In genomic region chr10:24445036-24445435, GRCm38 (mm10) we compare ENCODE assay signal across 22 mouse cellular contexts.
DNase-seq lines count a peak whose midpoint lies in the region; ATAC-seq and TF ChIP-seq lines count a peak whose summit lies in the region.
"Had no signal": no experiment of that assay in that cellular context is flagged by ENCODE, and none has a peak within 500 bp of the region (broad histone marks: within the 10 kb centered on the region; RNA-seq: fewer than 3 reads in every experiment).

No protein-coding gene starts in this region.

- no peak overlapping the region for H3K4me2 ChIP-seq in heart, embryonic 11.5 days
- no peak overlapping the region for H3K4me2 ChIP-seq in intestine, embryonic 14.5 days (ENCODE audit: low read length)
- H3K4me2 ChIP-seq in intestine, postnatal 0 days (replicated peaks; ENCODE audit: low read depth): no peak overlapping the region
- H3K4me2 ChIP-seq in lung, postnatal 0 days (replicated peaks; ENCODE audit: low read depth, low read length): no peak overlapping the region
- H3K4me2 ChIP-seq: limb, embryonic 12.5 days; liver, embryonic 13.5 days; midbrain, embryonic 15.5 days; neural tube, embryonic 12.5 days had no signal

- no peak overlapping the region for H3K9ac ChIP-seq in heart, embryonic 11.5 days (ENCODE audit: low read depth, low read length)
- H3K9ac ChIP-seq in intestine, embryonic 14.5 days (ENCODE audit: low read length): no peak overlapping the region
- H3K9ac ChIP-seq in intestine, postnatal 0 days (ENCODE audit: low read depth, low read length): no peak overlapping the region
- H3K9ac ChIP-seq in lung, postnatal 0 days (replicated peaks; ENCODE audit: low read depth): no peak overlapping the region
- H3K9ac ChIP-seq: forebrain, postnatal 0 days; limb, embryonic 12.5 days; liver, embryonic 13.5 days; midbrain, embryonic 15.5 days; neural tube, embryonic 12.5 days had no signal

- TF ChIP-seq EP300 in lung, postnatal 0 days (IDR thresholded peaks at IDR 0.05): peak; percentile 60

- TF ChIP-seq CTCF in intestine, postnatal 0 days (IDR thresholded peaks at IDR 0.05; ENCODE audit: low read depth): no peak
- TF ChIP-seq CTCF in lung, postnatal 0 days (IDR thresholded peaks at IDR 0.05): no peak
- TF ChIP-seq CTCF in cerebellum, adult 2 months (IDR thresholded peaks at IDR 0.05; ENCODE audit: borderline replicate concordance, insufficient read depth, low read depth, low read length): no peak

- peaks cover 27% of the 10 kb centered on the region for H3K4me1 ChIP-seq in heart, embryonic 11.5 days (ENCODE audit: control insufficient read depth, insufficient read depth, low read length)
- peaks cover 20% of the 10 kb centered on the region for H3K4me1 ChIP-seq in intestine, embryonic 14.5 days (replicated peaks; ENCODE audit: control insufficient read depth, insufficient read depth, low read length)
- H3K4me1 ChIP-seq in intestine, postnatal 0 days (replicated peaks; ENCODE audit: control insufficient read depth, insufficient read depth, low read length): no peaks in the 10 kb centered on the region
- no peaks in the 10 kb centered on the region; the same call in 1 of the 2 replicates for H3K4me1 ChIP-seq in lung, postnatal 0 days (ENCODE audit: insufficient read depth, low read depth, low read length)
- no peaks in the 10 kb centered on the region for H3K4me1 ChIP-seq in cerebellum, adult 2 months (ENCODE audit: control insufficient read depth, insufficient read depth, low read length)
- H3K4me1 ChIP-seq: hindbrain, embryonic 10.5 days; limb, embryonic 12.5 days; liver, embryonic 13.5 days; midbrain, embryonic 15.5 days; neural tube, embryonic 12.5 days had no signal

- H3K27me3 ChIP-seq in heart, embryonic 11.5 days (ENCODE audit: control insufficient read depth, insufficient read depth, low read length): no peaks in the 10 kb centered on the region
- H3K27me3 ChIP-seq in intestine, embryonic 14.5 days (replicated peaks; ENCODE audit: control insufficient read depth, insufficient read depth, low read length): no peaks in the 10 kb centered on the region
- no peaks in the 10 kb centered on the region for H3K27me3 ChIP-seq in intestine, postnatal 0 days (replicated peaks; ENCODE audit: control insufficient read depth, insufficient read depth, low read length)
- H3K27me3 ChIP-seq in lung, postnatal 0 days (replicated peaks; ENCODE audit: insufficient read depth, low read length): no peaks in the 10 kb centered on the region
- no peaks in the 10 kb centered on the region for H3K27me3 ChIP-seq in cerebellum, adult 2 months (ENCODE audit: control insufficient read depth, insufficient read depth, low read length)
- H3K27me3 ChIP-seq: limb, embryonic 12.5 days; liver, embryonic 13.5 days; midbrain, embryonic 15.5 days; neural tube, embryonic 12.5 days; Patski had no signal

- WGBS in heart, embryonic 11.5 days (ENCODE audit: insufficient replicate concordance): 61% methylated on average over 6 of the region's 6 CpGs
- 66% methylated on average over 6 of the region's 6 CpGs for WGBS in intestine, embryonic 14.5 days
- 58% methylated on average over 6 of the region's 6 CpGs for WGBS in intestine, postnatal 0 days
- WGBS in lung, postnatal 0 days: 56% methylated on average over 6 of the region's 6 CpGs
- 88% methylated on average over 6 of the region's 6 CpGs for WGBS in cerebellum, adult 2 months

- H3K4me3 ChIP-seq in heart, embryonic 11.5 days (ENCODE audit: low read depth, low read length): no peak overlapping the region
- no peak overlapping the region for H3K4me3 ChIP-seq in intestine, embryonic 14.5 days (ENCODE audit: low read depth, low read length)
- H3K4me3 ChIP-seq in intestine, postnatal 0 days (ENCODE audit: low read depth, low read length): no peak overlapping the region
- no peak overlapping the region for H3K4me3 ChIP-seq in lung, postnatal 0 days (ENCODE audit: low read depth, low read length)
- no peak overlapping the region for H3K4me3 ChIP-seq in cerebellum, adult 2 months (replicated peaks; ENCODE audit: insufficient read depth, low read depth, low read length)
- H3K4me3 ChIP-seq: hindbrain, embryonic 10.5 days; limb, embryonic 12.5 days; liver, embryonic 13.5 days; midbrain, embryonic 15.5 days; neural tube, embryonic 12.5 days had no signal

- ATAC-seq in heart, embryonic 11.5 days (replicated peaks; ENCODE audit: insufficient number of reproducible peaks, low FRiP score, low TSS enrichment): no peak
- ATAC-seq in intestine, embryonic 14.5 days (replicated peaks; ENCODE audit: low FRiP score, low TSS enrichment, low read depth): no peak
- no peak for ATAC-seq in intestine, postnatal 0 days
- ATAC-seq in lung, postnatal 0 days: peak; percentile 35
- ATAC-seq: forebrain, postnatal 0 days; hindbrain, embryonic 16.5 days; midbrain, embryonic 15.5 days; Patski had no signal

- H3K9me3 ChIP-seq in heart, embryonic 11.5 days (replicated peaks; ENCODE audit: control insufficient read depth, low read length): no peaks in the 10 kb centered on the region
- H3K9me3 ChIP-seq in intestine, embryonic 14.5 days (ENCODE audit: control insufficient read depth, low read length): no peaks in the 10 kb centered on the region
- no peaks in the 10 kb centered on the region for H3K9me3 ChIP-seq in intestine, postnatal 0 days (ENCODE audit: control insufficient read depth)
- H3K9me3 ChIP-seq in lung, postnatal 0 days (ENCODE audit: low read length): no peaks in the 10 kb centered on the region
- H3K9me3 ChIP-seq: liver, embryonic 13.5 days; midbrain, embryonic 15.5 days; neural tube, embryonic 12.5 days had no signal

- TF ChIP-seq POLR2A in cerebellum, adult 2 months (IDR thresholded peaks at IDR 0.05; ENCODE audit: borderline replicate concordance, insufficient read depth, low read length): no peak

- intact Hi-C loops in heart, postnatal 14 days (cut with DNase I): loop anchor here (5.0 kb wide), 1 partner anchor 42 kb away; no protein-coding TSS in a partner anchor

- no peak for DNase-seq in heart, postnatal 14 days
- DNase-seq in intestine, embryonic 14.5 days (ENCODE audit: low spot score): no peak
- DNase-seq in lung, postnatal 0 days (ENCODE audit: low spot score): peak; percentile 45
- no peak for DNase-seq in lung, postnatal 14 days
- no peak for DNase-seq in cerebellum, adult 2 months
- DNase-seq: adrenal gland, postnatal 36 days; cerebellum, adult 11-12 months; cerebellum, postnatal 14 days; forebrain, postnatal 0 days; gastrocnemius, postnatal 36 days; kidney, adult 18-20 months; liver, embryonic 13.5 days; right cerebral cortex, postnatal 14 days had no signal

- H3K27ac ChIP-seq in heart, embryonic 11.5 days (ENCODE audit: low read depth, low read length): peak overlapping the region; percentile 1
- peak overlapping the region; percentile 16; the same call in 1 of the 2 replicates for H3K27ac ChIP-seq in intestine, embryonic 14.5 days (ENCODE audit: low read depth)
- H3K27ac ChIP-seq in intestine, postnatal 0 days (ENCODE audit: low read depth, low read length): no peak overlapping the region
- peak overlapping the region; percentile 23; the same call in 1 of the 2 replicates for H3K27ac ChIP-seq in lung, postnatal 0 days (ENCODE audit: low read length)
- H3K27ac ChIP-seq in cerebellum, adult 2 months (ENCODE audit: insufficient read depth, low read length): no peak overlapping the region
- H3K27ac ChIP-seq: hindbrain, embryonic 10.5 days; limb, embryonic 12.5 days; liver, embryonic 13.5 days; macrophage; midbrain, embryonic 15.5 days; neural tube, embryonic 12.5 days had no signal

- H3K36me3 ChIP-seq in heart, embryonic 11.5 days (ENCODE audit: control insufficient read depth, insufficient read depth, low read length): no peaks in the 10 kb centered on the region
- H3K36me3 ChIP-seq in intestine, embryonic 14.5 days (ENCODE audit: control insufficient read depth, insufficient read depth, low read length): no peaks in the 10 kb centered on the region
- H3K36me3 ChIP-seq in intestine, postnatal 0 days (ENCODE audit: control insufficient read depth, insufficient read depth): no peaks in the 10 kb centered on the region
- H3K36me3 ChIP-seq in lung, postnatal 0 days (ENCODE audit: insufficient read depth, low read length): no peaks in the 10 kb centered on the region
- H3K36me3 ChIP-seq: hindbrain, embryonic 10.5 days; limb, embryonic 12.5 days; liver, embryonic 13.5 days; midbrain, embryonic 15.5 days; neural tube, embryonic 12.5 days had no signal

Comparison
In these comparisons a context has a peak if more than half of its experiments do, and no peak if none do; other contexts are left out.
1. H3K27ac ChIP-seq: peak in heart, embryonic 11.5 days (single experiment), intestine, embryonic 14.5 days (single experiment) and lung, postnatal 0 days (single experiment); none in intestine, postnatal 0 days (single experiment) and cerebellum, adult 2 months (single experiment).